ENCODE assay signal across 8 mouse cellular contexts in genomic region chr2:32534061-32534732, GRCm38 (mm10). TPM values are rescaled to one million over a fixed set of nuclear protein-coding genes. Genes with fewer than 3 reads are reported as not detected.
DNase-seq lines count a peak whose midpoint lies in the region; ATAC-seq and TF ChIP-seq lines count a peak whose summit lies in the region.

No protein-coding gene starts in this region.

- H3K36me3 ChIP-seq in forebrain, embryonic 12.5 days (replicated peaks): no peaks in the 10 kb centered on the region
- H3K36me3 ChIP-seq in hindbrain, embryonic 10.5 days: no peaks in the 10 kb centered on the region
- no peaks in the 10 kb centered on the region for H3K36me3 ChIP-seq in limb, embryonic 14.5 days (ENCODE audit: control insufficient read depth, insufficient read depth, low read length)
- no peaks in the 10 kb centered on the region for H3K36me3 ChIP-seq in midbrain, embryonic 15.5 days (replicated peaks)

- peak overlapping the region; percentile 80 for H3K4me2 ChIP-seq in forebrain, embryonic 12.5 days
- peak overlapping the region; percentile 47 for H3K4me2 ChIP-seq in limb, embryonic 14.5 days (replicated peaks; ENCODE audit: low read depth, low read length, severe bottlenecking)
- H3K4me2 ChIP-seq in midbrain, embryonic 15.5 days: peak overlapping the region; percentile 72

- DNase-seq in cerebellum, adult 9-11 months: peak; percentile 45
- DNase-seq in cerebellum, adult 11 months: no peak
- peak; percentile 79 for DNase-seq in R1 (ENCODE audit: low read depth, low spot score)
- peak; percentile 70 for DNase-seq in hindbrain, embryonic 10.5 days (ENCODE audit: low spot score)
- peak; percentile 56 for DNase-seq in limb, embryonic 14.5 days (ENCODE audit: low spot score)
- DNase-seq in yolk sac, embryonic 10.5 days (ENCODE audit: low spot score): no peak

- peak overlapping the region; percentile 91 for H3K27ac ChIP-seq in forebrain, embryonic 12.5 days
- H3K27ac ChIP-seq in hindbrain, embryonic 10.5 days: peak overlapping the region; percentile 94
- H3K27ac ChIP-seq in limb, embryonic 14.5 days (replicated peaks; ENCODE audit: low read depth, low read length): peak overlapping the region; percentile 84
- H3K27ac ChIP-seq in midbrain, embryonic 15.5 days: peak overlapping the region; percentile 81

- 12% methylated on average over 13 of the region's 13 CpGs for WGBS in forebrain, embryonic 12.5 days
- WGBS in hindbrain, embryonic 10.5 days: 12% methylated on average over 13 of the region's 13 CpGs
- WGBS in limb, embryonic 14.5 days: 8% methylated on average over 13 of the region's 13 CpGs
- WGBS in midbrain, embryonic 15.5 days: 9% methylated on average over 13 of the region's 13 CpGs

- peaks cover 47% of the 10 kb centered on the region for H3K4me1 ChIP-seq in forebrain, embryonic 12.5 days
- peaks cover 64% of the 10 kb centered on the region for H3K4me1 ChIP-seq in hindbrain, embryonic 10.5 days (replicated peaks)
- peaks cover 33% of the 10 kb centered on the region for H3K4me1 ChIP-seq in limb, embryonic 14.5 days (ENCODE audit: control insufficient read depth, insufficient read depth, low read length)
- peaks cover 45% of the 10 kb centered on the region for H3K4me1 ChIP-seq in midbrain, embryonic 15.5 days

- H3K9ac ChIP-seq in forebrain, embryonic 12.5 days: peak overlapping the region; percentile 55
- H3K9ac ChIP-seq in limb, embryonic 14.5 days (ENCODE audit: low read depth, low read length, severe bottlenecking): peak overlapping the region; percentile 52
- H3K9ac ChIP-seq in midbrain, embryonic 15.5 days: peak overlapping the region; percentile 50

- no peaks in the 10 kb centered on the region for H3K9me3 ChIP-seq in forebrain, embryonic 12.5 days
- no peaks in the 10 kb centered on the region for H3K9me3 ChIP-seq in hindbrain, embryonic 10.5 days
- no peaks in the 10 kb centered on the region for H3K9me3 ChIP-seq in limb, embryonic 14.5 days (ENCODE audit: control insufficient read depth, low read length)
- no peaks in the 10 kb centered on the region for H3K9me3 ChIP-seq in midbrain, embryonic 15.5 days

- ATAC-seq in forebrain, embryonic 12.5 days (ENCODE audit: low FRiP score): 0 out of 2 replicates have a peak, but pooled peaks have one; percentile 7
- ATAC-seq in limb, embryonic 14.5 days (ENCODE audit: low FRiP score, low read depth): no peak
- ATAC-seq in midbrain, embryonic 15.5 days (replicated peaks): peak; percentile 10

- H3K4me3 ChIP-seq in forebrain, embryonic 12.5 days (replicated peaks): peak overlapping the region; percentile 93
- H3K4me3 ChIP-seq in hindbrain, embryonic 10.5 days: peak overlapping the region; percentile 75
- peak overlapping the region; percentile 96 for H3K4me3 ChIP-seq in limb, embryonic 14.5 days (replicated peaks; ENCODE audit: low read length)
- H3K4me3 ChIP-seq in midbrain, embryonic 15.5 days: peak overlapping the region; percentile 89

- no peaks in the 10 kb centered on the region for H3K27me3 ChIP-seq in forebrain, embryonic 12.5 days
- no peaks in the 10 kb centered on the region for H3K27me3 ChIP-seq in hindbrain, embryonic 10.5 days (ENCODE audit: insufficient read depth, poor library complexity, severe bottlenecking)
- no peaks in the 10 kb centered on the region for H3K27me3 ChIP-seq in limb, embryonic 14.5 days (ENCODE audit: control insufficient read depth, insufficient read depth, low read length)
- H3K27me3 ChIP-seq in midbrain, embryonic 15.5 days (replicated peaks): no peaks in the 10 kb centered on the region

- TF ChIP-seq POLR2A in limb, embryonic 14.5 days (IDR thresholded peaks at IDR 0.05; ENCODE audit: borderline replicate concordance, extremely low read depth, insufficient read depth, insufficient read length): 0 out of 2 replicates have a peak, but pooled peaks have one; percentile 8

RNA-seq across cellular contexts. Expression of gene Fam102a, which starts 0.9 kb away (rescaled TPM):
- polyA plus RNA-seq in forebrain, embryonic 12.5 days (2016; fragmentation: Nextera tagmentation; extraction: Ambion mirVana): 8.7 and 9.6 TPM in 2 replicates
- 10.9 and 11.0 TPM in 2 replicates for polyA plus RNA-seq in hindbrain, embryonic 10.5 days (2016; fragmentation: Nextera tagmentation; extraction: Ambion mirVana)
- polyA plus RNA-seq in limb, embryonic 14.5 days (2012; rRNA removed): 15.3 and 22.8 TPM in 2 replicates
- polyA plus RNA-seq in limb, embryonic 14.5 days (2014; fragmentation: Nextera tagmentation; extraction: Ambion mirVana): 17.2 TPM in 2 replicates
- polyA plus RNA-seq in midbrain, embryonic 15.5 days (2015; fragmentation: Nextera tagmentation; extraction: Ambion mirVana): 7.3 TPM in 2 replicates

RNA-seq across cellular contexts. Expression of gene Dpm2, which starts 36.5 kb away (rescaled TPM):
- polyA plus RNA-seq in forebrain, embryonic 12.5 days (2016; fragmentation: Nextera tagmentation; extraction: Ambion mirVana): 106 and 110 TPM in 2 replicates
- 116 and 131 TPM in 2 replicates for polyA plus RNA-seq in hindbrain, embryonic 10.5 days (2016; fragmentation: Nextera tagmentation; extraction: Ambion mirVana)
- polyA plus RNA-seq in limb, embryonic 14.5 days (2012; rRNA removed): 146 and 178 TPM in 2 replicates
- 122 TPM in 2 replicates for polyA plus RNA-seq in limb, embryonic 14.5 days (2014; fragmentation: Nextera tagmentation; extraction: Ambion mirVana)
- 145 and 150 TPM in 2 replicates for polyA plus RNA-seq in midbrain, embryonic 15.5 days (2015; fragmentation: Nextera tagmentation; extraction: Ambion mirVana)

RNA-seq across cellular contexts. Expression of gene Pip5kl1, which starts 40.4 kb away (rescaled TPM):
- 2.6 and 3.1 TPM in 2 replicates for polyA plus RNA-seq in forebrain, embryonic 12.5 days (2016; fragmentation: Nextera tagmentation; extraction: Ambion mirVana)
- polyA plus RNA-seq in hindbrain, embryonic 10.5 days (2016; fragmentation: Nextera tagmentation; extraction: Ambion mirVana): 1.6 and 2.5 TPM in 2 replicates
- polyA plus RNA-seq in limb, embryonic 14.5 days (2012; rRNA removed): 1.9 and 3.1 TPM in 2 replicates
- polyA plus RNA-seq in limb, embryonic 14.5 days (2014; fragmentation: Nextera tagmentation; extraction: Ambion mirVana): 0.43 and 1.3 TPM in 2 replicates
- 11.3 and 11.8 TPM in 2 replicates for polyA plus RNA-seq in midbrain, embryonic 15.5 days (2015; fragmentation: Nextera tagmentation; extraction: Ambion mirVana)

RNA-seq across cellular contexts. Expression of gene 9430097D07Rik, which starts 41.3 kb away (rescaled TPM):
- polyA plus RNA-seq in forebrain, embryonic 12.5 days (2016; fragmentation: Nextera tagmentation; extraction: Ambion mirVana): 0.19 TPM in 1 of 2 replicates, not detected in the other
- 0.11 and 0.39 TPM in 2 replicates for polyA plus RNA-seq in hindbrain, embryonic 10.5 days (2016; fragmentation: Nextera tagmentation; extraction: Ambion mirVana)
- polyA plus RNA-seq in limb, embryonic 14.5 days (2012; rRNA removed): 0.09 TPM in 1 of 2 replicates, not detected in the other
- 0.17 TPM in 1 of 2 replicates, not detected in the other for polyA plus RNA-seq in limb, embryonic 14.5 days (2014; fragmentation: Nextera tagmentation; extraction: Ambion mirVana)
- 0.60 and 0.86 TPM in 2 replicates for polyA plus RNA-seq in midbrain, embryonic 15.5 days (2015; fragmentation: Nextera tagmentation; extraction: Ambion mirVana)

RNA-seq across cellular contexts. Expression of gene St6galnac4, which starts 52.7 kb away (rescaled TPM):
- 15.1 and 17.0 TPM in 2 replicates for polyA plus RNA-seq in forebrain, embryonic 12.5 days (2016; fragmentation: Nextera tagmentation; extraction: Ambion mirVana)
- polyA plus RNA-seq in hindbrain, embryonic 10.5 days (2016; fragmentation: Nextera tagmentation; extraction: Ambion mirVana): 19.8 and 21.0 TPM in 2 replicates
- polyA plus RNA-seq in limb, embryonic 14.5 days (2012; rRNA removed): 31.8 and 44.9 TPM in 2 replicates
- 33.3 and 33.9 TPM in 2 replicates for polyA plus RNA-seq in limb, embryonic 14.5 days (2014; fragmentation: Nextera tagmentation; extraction: Ambion mirVana)
- 33.3 and 36.5 TPM in 2 replicates for polyA plus RNA-seq in midbrain, embryonic 15.5 days (2015; fragmentation: Nextera tagmentation; extraction: Ambion mirVana)

Comparison
In these comparisons a context has a peak if more than half of its experiments do, and no peak if none do; other contexts are left out.
1. DNase-seq: peak in cerebellum, adult 9-11 months (single experiment), R1 (single experiment), hindbrain, embryonic 10.5 days (single experiment) and limb, embryonic 14.5 days (single experiment); none in cerebellum, adult 11 months (single experiment) and yolk sac, embryonic 10.5 days (single experiment).
2. Peak in every context shown above with its lines, with median percentiles within 50 percentile points of each other: H3K27ac ChIP-seq, H3K4me2 ChIP-seq, H3K4me3 ChIP-seq and H3K9ac ChIP-seq.